Mouse (Mus musculus): Measurements from ENCODE around the gene Zfp566.

DNA sequence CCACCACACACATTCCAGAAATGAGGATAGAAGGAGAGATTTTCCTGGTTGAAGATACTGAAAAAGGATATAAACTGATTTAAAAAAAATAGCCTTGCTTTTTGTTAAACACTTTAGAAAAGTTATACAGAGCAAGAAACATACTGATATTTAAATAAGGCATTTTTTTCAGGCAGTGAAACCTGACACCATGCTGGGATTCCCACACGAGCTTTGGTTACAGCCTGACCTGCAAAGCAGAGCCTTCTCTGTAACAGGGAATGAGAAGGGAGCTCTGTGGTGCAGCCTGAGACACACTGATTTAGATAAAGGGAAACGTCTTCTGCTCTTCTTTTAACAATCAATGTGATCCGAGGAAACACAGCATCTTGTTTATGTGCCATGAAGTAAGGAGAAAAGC is 36.7 kb downstream of the Zfp566 start:
- TF ChIP-seq ZNF384 (IDR thresholded peaks at IDR 0.05; ENCODE audit: low read depth, low read length) (0 out of 2 replicates have a peak, but pooled peaks have one; percentile 32), ZC3H11A (IDR thresholded peaks at IDR 0.05; ENCODE audit: borderline replicate concordance, low read depth, low read length) (no peak), MAFK (IDR thresholded peaks at IDR 0.05; ENCODE audit: insufficient read depth, low read depth, low read length) (no peak), HCFC1 (IDR thresholded peaks at IDR 0.05; ENCODE audit: borderline replicate concordance, insufficient read depth, low read length) (no peak), CHD2 (IDR thresholded peaks at IDR 0.05; ENCODE audit: low read depth, low read length) (no peak)

Measured in ES-E14 (cell line).